Mouse (Mus musculus) embryonic facial prominence, embryonic 10.5 days (tissue): ENCODE measurements around the gene Gm15217. TPM values are rescaled to one million over a fixed set of nuclear protein-coding genes. Genes with fewer than 3 reads are reported as not detected.

ENCODE experiments used
- DNase-seq: peaks from one replicate; pipeline ENCODE4 v3.0.0-alpha.2; 2017; ENCODE audit warnings: low spot score
- H3K27ac ChIP-seq: fragments of 300-500 bp; sonication (generic); replicated peaks from 2 replicates; pipeline ENCODE4 v1.5.1; 2016; ENCODE audit warnings: mild to moderate bottlenecking
- H3K27me3 ChIP-seq: fragments of 300-500 bp; sonication (generic); replicated peaks from 2 replicates; pipeline ENCODE4 v1.6.1; 2016; ENCODE audit warnings: low read depth, mild to moderate bottlenecking; ENCODE audit not compliant: poor library complexity, severe bottlenecking
- H3K36me3 ChIP-seq: fragments of 300-500 bp; sonication (generic); replicated peaks from 2 replicates; pipeline ENCODE4 v1.6.1; 2016; ENCODE audit warnings: mild to moderate bottlenecking, moderate library complexity
- H3K4me1 ChIP-seq: fragments of 300-500 bp; sonication (generic); 2 replicates; pipeline ENCODE4 v1.6.1; 2016
- H3K4me3 ChIP-seq: fragments of 300-500 bp; sonication (generic); 2 replicates; pipeline ENCODE4 v1.5.1; 2016; ENCODE audit warnings: mild to moderate bottlenecking, moderate library complexity
- H3K9me3 ChIP-seq: fragments of 300-500 bp; sonication (generic); 2 replicates; pipeline ENCODE4 v1.6.1; 2016; ENCODE audit warnings: mild to moderate bottlenecking
- WGBS: fragments of 180-500 bp; shearing (Covaris S2); methylation state at CpG from one replicate; pipeline ENCODE4 v1.1.7; 2016; 5-methylcytosine and 5-hydroxymethylcytosine counted together
- polyA plus RNA-seq: library from polyadenylated mRNA; unstranded; fragments of >200 nt; fragmentation: Nextera tagmentation; extraction: Ambion mirVana; gene quantifications from 2 replicates; pipeline ENCODE4 v1.2.1, GENCODE M21; 2016

Gm15217 gene
- polyA plus RNA-seq: not detected in 2 replicates

DNA sequence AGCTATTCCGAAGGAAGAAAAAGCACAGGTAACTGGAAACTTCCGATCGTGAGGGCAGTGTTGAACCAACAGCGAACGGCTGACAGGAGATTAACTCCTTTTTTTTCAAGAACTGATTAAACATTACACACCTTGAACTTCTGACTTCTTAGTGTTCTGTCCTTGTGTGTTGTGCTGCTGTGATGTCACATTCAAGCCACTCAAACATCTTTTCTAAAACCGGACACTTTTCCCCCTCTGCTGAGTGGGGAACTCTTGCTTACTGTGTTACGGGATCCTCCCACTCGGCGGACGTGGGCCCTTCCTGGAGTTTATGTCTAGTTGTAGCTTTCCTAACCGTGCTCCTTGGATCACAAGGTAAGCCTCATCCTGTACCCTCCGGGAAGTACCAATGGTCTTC lies at the start of gene Gm15217:
Gm15217 (plus strand) TSS at position 130 of the 400 bp plus-strand sequence.
- Histone ChIP-seq H3K4me1 (peaks cover 24% of the 10 kb centered on the region), H3K9me3 (no peaks in the 10 kb centered on the region), H3K36me3 (peaks cover 13% of the 10 kb centered on the region), H3K4me3 (peak within 1 kb of the TSS; percentile 57), H3K27me3 (peaks cover 73% of the 10 kb centered on the region), H3K27ac (peak within 1 kb of the TSS; percentile 68)
- no peak for DNase-seq
- 83% methylated on average over 12 of the region's 12 CpGs for WGBS

- no peak for DNase-seq
- Histone ChIP-seq H3K9me3 (no peaks in the 10 kb centered on the region), H3K27ac (no peak overlapping the region), H3K4me1 (peaks cover 5% of the 10 kb centered on the region), H3K36me3 (no peaks in the 10 kb centered on the region), H3K4me3 (no peak overlapping the region), H3K27me3 (0 out of 2 replicates have a peak, but pooled peaks cover 4% of the 10 kb centered on the region)
- 82% methylated on average over 8 of the region's 8 CpGs for WGBS
Measured at GRCm38 (mm10) chr14:46333421-46334237, 45.6 kb upstream of the Gm15217 start.

GRCm38 (mm10) chr14:46338801-46339200 lies 40.4 kb upstream of the Gm15217 start:
- WGBS: 81% methylated on average over 11 of the region's 11 CpGs
- Histone ChIP-seq H3K9me3 (no peaks in the 10 kb centered on the region), H3K36me3 (no peaks in the 10 kb centered on the region), H3K4me1 (no peaks in the 10 kb centered on the region), H3K4me3 (no peak overlapping the region), H3K27me3 (no peaks in the 10 kb centered on the region), H3K27ac (no peak overlapping the region)
- no peak for DNase-seq

DNA sequence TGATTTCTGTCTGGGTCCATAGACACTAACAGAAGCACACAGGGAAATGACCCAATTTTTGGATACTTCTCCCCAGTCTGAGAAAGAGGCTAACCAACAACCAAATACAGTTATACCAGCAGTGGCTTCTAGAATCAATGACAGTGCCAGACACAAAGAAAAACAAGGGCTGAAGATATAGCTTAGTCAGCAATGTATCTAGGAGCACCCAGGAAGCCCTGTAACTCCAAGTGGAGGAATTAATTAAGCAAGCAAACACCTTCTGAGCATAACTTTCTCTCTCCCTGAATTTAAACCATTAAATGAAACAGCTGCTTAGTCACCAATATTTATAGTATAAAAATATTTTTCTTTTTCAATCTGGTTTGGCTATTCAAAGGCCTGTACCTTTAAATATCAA lies 34.5 kb upstream of the Gm15217 start:
- Histone ChIP-seq H3K36me3 (no peaks in the 10 kb centered on the region), H3K4me1 (no peaks in the 10 kb centered on the region), H3K27me3 (no peaks in the 10 kb centered on the region), H3K9me3 (peaks cover 8% of the 10 kb centered on the region; the same call in 1 of the 2 replicates), H3K27ac (no peak overlapping the region), H3K4me3 (no peak overlapping the region)
- no peak for DNase-seq

GRCm38 (mm10) chr14:46357286-46357685 lies 21.9 kb upstream of the Gm15217 start:
- Histone ChIP-seq H3K36me3 (no peaks in the 10 kb centered on the region), H3K27ac (no peak overlapping the region), H3K27me3 (no peaks in the 10 kb centered on the region; the same call in 1 of the 2 replicates), H3K4me3 (no peak overlapping the region), H3K9me3 (no peaks in the 10 kb centered on the region), H3K4me1 (no peaks in the 10 kb centered on the region)
- 89% methylated on average over 7 of the region's 7 CpGs for WGBS
- DNase-seq: no peak

DNA sequence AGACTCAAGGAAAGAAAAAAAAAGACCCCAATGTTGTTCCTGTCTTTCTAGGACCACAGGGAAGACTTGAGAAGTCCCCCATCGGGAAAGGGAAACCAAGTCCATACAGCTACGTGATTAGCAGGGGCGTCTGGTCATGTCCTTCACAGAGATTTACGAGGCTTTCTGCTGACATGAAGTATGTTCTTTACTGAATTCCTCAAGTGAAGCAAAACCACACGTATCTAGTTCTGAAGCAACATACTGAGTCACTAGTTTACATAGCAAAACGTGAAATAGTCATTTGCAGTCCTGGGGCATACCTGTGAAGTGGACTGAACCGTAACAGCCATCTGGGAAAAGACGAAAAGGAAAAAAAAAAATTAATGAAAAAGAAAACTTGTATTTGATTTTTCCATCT lies 21.5 kb upstream of the Gm15217 start:
- Histone ChIP-seq H3K27ac (no peak overlapping the region), H3K4me3 (no peak overlapping the region), H3K9me3 (no peaks in the 10 kb centered on the region), H3K36me3 (no peaks in the 10 kb centered on the region), H3K27me3 (no peaks in the 10 kb centered on the region; the same call in 1 of the 2 replicates), H3K4me1 (no peaks in the 10 kb centered on the region)
- DNase-seq: no peak
- whole genome bisulfite sequencing: 88% methylated on average over 8 of the region's 8 CpGs

GRCm38 (mm10) chr14:46363209-46363608 lies 16.0 kb upstream of the Gm15217 start:
- Histone ChIP-seq H3K4me3 (no peak overlapping the region), H3K27me3 (peaks cover 31% of the 10 kb centered on the region), H3K9me3 (no peaks in the 10 kb centered on the region), H3K27ac (no peak overlapping the region), H3K36me3 (no peaks in the 10 kb centered on the region), H3K4me1 (no peaks in the 10 kb centered on the region)
- DNase-seq: no peak
- 37% methylated on average over 10 of the region's 10 CpGs for WGBS

DNA sequence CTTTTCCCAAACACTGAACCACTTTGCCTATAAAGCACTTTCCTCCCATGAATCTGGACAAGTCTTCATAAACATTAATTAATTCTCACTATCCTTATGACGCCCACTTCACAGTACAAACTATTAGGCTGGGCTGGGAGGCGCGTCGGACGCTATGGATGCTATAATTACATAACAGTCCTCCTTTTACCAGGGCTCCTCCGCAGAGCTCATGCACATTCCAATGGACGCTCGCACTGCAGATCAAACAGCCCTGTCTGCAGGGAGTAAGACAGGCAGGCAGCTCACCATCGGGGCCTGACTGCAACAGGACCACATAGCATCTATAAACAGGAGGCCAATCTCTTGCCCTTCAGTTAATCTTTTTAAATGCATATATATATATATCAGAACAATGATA lies 6.8 kb upstream of the Gm15217 start:
- no peak overlapping the region for H3K4me3 ChIP-seq
- 45% methylated on average over 9 of the region's 9 CpGs for WGBS
- no peaks in the 10 kb centered on the region for H3K9me3 ChIP-seq
- no peak overlapping the region for H3K27ac ChIP-seq
- peaks cover 31% of the 10 kb centered on the region for H3K27me3 ChIP-seq
- no peak for DNase-seq
- H3K4me1 ChIP-seq: peaks cover 9% of the 10 kb centered on the region
- no peaks in the 10 kb centered on the region for H3K36me3 ChIP-seq

DNA sequence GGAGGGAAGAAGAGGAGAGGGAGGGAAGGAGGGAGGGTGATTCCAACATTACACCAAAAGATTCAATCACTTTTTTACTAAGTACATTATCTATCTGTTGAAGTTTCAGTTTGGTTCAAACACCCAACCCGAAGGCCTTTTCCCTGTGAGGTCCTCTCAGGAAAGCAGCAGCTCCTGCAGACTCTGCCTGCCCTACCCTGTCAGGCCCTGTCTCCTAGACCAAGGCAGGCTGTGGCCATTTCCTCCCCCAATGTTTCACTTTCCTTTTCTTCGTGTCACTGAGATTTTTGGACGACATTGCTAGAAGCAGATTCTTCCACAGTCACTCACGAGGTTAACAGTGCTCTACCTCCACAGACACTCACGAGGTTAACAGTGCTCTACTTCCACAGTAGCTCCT lies 3.4 kb upstream of the Gm15217 start:
- H3K4me3 ChIP-seq: no peak overlapping the region
- no peak overlapping the region for H3K27ac ChIP-seq
- H3K27me3 ChIP-seq: peaks cover 47% of the 10 kb centered on the region
- H3K4me1 ChIP-seq: peaks cover 12% of the 10 kb centered on the region
- 78% methylated on average over 5 of the region's 5 CpGs for WGBS
- no peak for DNase-seq
- H3K36me3 ChIP-seq: no peaks in the 10 kb centered on the region
- no peaks in the 10 kb centered on the region for H3K9me3 ChIP-seq

DNA sequence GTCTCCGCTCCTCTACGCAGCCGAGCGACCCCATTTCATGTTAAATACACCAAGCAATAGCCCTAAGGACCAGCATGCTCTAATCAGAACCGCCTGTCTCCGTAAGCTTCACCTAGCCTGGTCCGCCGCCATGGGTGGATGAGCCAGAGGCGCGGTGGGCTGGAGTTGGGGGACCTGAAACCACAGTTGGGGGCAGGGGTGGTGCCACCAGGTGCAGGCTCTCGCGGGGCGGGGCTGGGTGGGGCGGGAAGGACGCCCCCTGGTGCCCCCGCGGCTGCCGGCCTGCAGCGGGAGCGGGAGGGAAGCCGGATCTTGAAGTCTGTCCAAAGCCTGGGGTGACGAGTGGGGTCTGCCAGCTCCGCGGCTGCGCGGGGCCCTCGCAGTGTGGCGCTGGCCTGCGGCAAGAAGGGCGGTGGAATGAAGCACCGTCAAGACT lies 1.1 kb downstream of the Gm15217 start:
- Histone ChIP-seq H3K4me3 (peak overlapping the region; percentile 57), H3K27ac (peak overlapping the region; percentile 68), H3K36me3 (peaks cover 15% of the 10 kb centered on the region), H3K4me1 (peaks cover 33% of the 10 kb centered on the region), H3K27me3 (peaks cover 82% of the 10 kb centered on the region), H3K9me3 (no peaks in the 10 kb centered on the region)
- DNase-seq: peak; percentile 69
- 3% methylated on average over 31 of the region's 31 CpGs for WGBS

DNA sequence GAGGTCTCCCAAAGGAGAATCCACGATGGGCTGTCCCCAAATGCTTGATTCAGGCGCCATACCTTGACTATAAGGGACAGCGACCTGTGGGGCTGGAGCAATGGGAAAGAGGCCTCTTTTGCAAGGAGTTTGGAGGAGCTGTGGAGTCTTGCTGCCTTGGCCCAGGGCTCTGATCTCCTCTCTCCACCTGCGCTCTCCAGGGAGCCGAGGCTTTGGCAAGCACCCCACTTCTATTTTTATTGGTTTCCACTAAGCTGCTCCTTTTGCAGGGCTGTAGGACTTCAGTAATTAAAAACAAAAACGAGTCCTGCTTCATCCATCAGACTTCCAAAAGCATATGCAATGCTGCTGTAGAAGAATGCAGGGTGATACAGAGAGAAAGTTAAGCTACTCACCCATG lies 2.2 kb downstream of the Gm15217 start:
- H3K27me3 ChIP-seq: peaks cover 93% of the 10 kb centered on the region
- no peaks in the 10 kb centered on the region for H3K9me3 ChIP-seq
- DNase-seq: no peak
- no peak overlapping the region; the same call in 1 of the 2 replicates for H3K27ac ChIP-seq
- WGBS: 27% methylated on average over 6 of the region's 6 CpGs
- peaks cover 15% of the 10 kb centered on the region for H3K36me3 ChIP-seq
- H3K4me3 ChIP-seq: no peak overlapping the region
- peaks cover 44% of the 10 kb centered on the region for H3K4me1 ChIP-seq

GRCm38 (mm10) chr14:46384946-46385691 lies 5.9 kb downstream of the Gm15217 start:
- Histone ChIP-seq H3K27me3 (peaks cover 92% of the 10 kb centered on the region), H3K4me1 (peaks cover 70% of the 10 kb centered on the region), H3K27ac (peak overlapping the region; percentile 83), H3K36me3 (peaks cover 15% of the 10 kb centered on the region), H3K4me3 (peak overlapping the region; percentile 68), H3K9me3 (no peaks in the 10 kb centered on the region)
- WGBS: 6% methylated on average over 14 of the region's 14 CpGs
- DNase-seq: peak; percentile 69
